Mouse (Mus musculus): ENCODE measurements around the gene Castor1. TPM values are rescaled to one million over a fixed set of nuclear protein-coding genes. Genes with fewer than 3 reads are reported as not detected.

Castor1 gene
- polyA plus RNA-seq, 1 experiment: 3.8 TPM

GRCm38 (mm10) chr11:4239691-4240090 is 21.7 kb downstream of the Castor1 start:
- no peak overlapping the region for H3K4me3 ChIP-seq (ENCODE audit: insufficient read depth, low read length)
- TF ChIP-seq POLR2A (IDR thresholded peaks at IDR 0.05; ENCODE audit: extremely low read depth, insufficient read depth, low read length) (no peak), CTCF (IDR thresholded peaks at IDR 0.05; ENCODE audit: extremely low read depth, insufficient read depth, low read length) (no peak)
- H3K27ac ChIP-seq (ENCODE audit: insufficient read depth, low read length): no peak overlapping the region
- no peaks in the 10 kb centered on the region for H3K4me1 ChIP-seq (ENCODE audit: control insufficient read depth, insufficient read depth, low read length)

DNA sequence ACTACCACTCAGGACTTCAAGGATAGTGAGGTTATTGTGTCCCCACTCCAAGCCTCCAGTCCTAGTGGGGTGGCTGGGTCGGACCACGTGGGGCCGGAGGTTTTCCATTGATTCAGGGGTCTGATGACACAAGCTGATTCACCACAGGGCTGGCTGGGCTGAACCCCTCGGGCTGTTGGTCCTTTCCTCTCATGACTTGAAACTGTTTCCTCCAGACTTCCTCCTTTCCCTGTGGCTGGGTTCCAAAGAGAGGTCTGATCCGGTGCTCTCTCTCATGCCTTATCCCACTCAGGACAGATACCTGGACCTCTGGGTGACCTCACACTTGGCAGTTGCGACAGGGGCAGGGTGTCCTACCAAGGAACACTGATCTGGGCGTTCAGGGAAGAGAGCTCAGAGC is 22.1 kb downstream of the Castor1 start:
- H3K4me3 ChIP-seq (ENCODE audit: insufficient read depth, low read length): no peak overlapping the region
- no peaks in the 10 kb centered on the region for H3K4me1 ChIP-seq (ENCODE audit: control insufficient read depth, insufficient read depth, low read length)
- TF ChIP-seq POLR2A (IDR thresholded peaks at IDR 0.05; ENCODE audit: extremely low read depth, insufficient read depth, low read length) (no peak), CTCF (IDR thresholded peaks at IDR 0.05; ENCODE audit: extremely low read depth, insufficient read depth, low read length) (no peak)
- H3K27ac ChIP-seq (ENCODE audit: insufficient read depth, low read length): no peak overlapping the region

DNA sequence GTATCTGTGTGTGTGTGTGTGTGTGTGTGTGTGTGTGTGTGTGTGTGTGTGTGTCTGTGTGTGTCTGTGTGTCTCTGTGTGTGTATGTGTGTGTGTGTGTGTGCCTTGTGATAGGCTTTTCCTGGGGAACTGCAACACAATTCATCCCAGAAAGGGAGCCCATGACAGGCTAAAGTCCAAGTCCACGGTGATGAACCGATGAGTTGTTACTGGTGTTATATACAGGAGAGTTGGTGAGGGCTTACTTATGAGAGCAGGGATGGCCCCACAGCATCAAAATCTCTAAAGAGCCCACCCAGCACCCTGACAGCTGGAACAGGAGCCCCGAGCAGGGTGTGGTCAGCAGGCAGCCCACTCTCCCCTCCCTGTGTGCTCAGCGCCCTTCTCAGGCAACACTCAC is 23.2 kb downstream of the Castor1 start:
- no peak overlapping the region for H3K4me3 ChIP-seq (ENCODE audit: insufficient read depth, low read length)
- H3K4me1 ChIP-seq (ENCODE audit: control insufficient read depth, insufficient read depth, low read length): no peaks in the 10 kb centered on the region
- TF ChIP-seq POLR2A (IDR thresholded peaks at IDR 0.05; ENCODE audit: extremely low read depth, insufficient read depth, low read length) (no peak), CTCF (IDR thresholded peaks at IDR 0.05; ENCODE audit: extremely low read depth, insufficient read depth, low read length) (no peak)
- H3K27ac ChIP-seq (ENCODE audit: insufficient read depth, low read length): no peak overlapping the region

DNA sequence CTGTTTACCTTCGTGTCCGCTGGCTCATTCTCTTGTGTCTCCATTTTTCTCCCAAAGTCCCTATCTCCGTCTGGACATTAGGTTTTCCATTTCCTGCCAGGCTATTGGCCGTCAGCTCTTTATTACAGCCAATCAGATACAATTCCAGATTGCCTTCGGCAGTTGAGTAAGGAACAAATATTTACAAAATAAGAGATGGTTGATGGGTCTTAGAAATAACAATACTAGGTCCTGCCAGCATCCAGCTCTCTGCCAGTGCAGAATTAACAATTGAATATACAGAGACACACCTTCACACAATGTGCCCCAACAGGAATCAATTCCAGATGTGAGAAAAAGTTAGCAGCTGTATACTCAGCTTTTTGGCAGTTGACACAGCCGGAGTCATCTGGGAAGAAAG is 28.1 kb downstream of the Castor1 start:
- Histone ChIP-seq H3K27ac (ENCODE audit: insufficient read depth, low read length) (no peak overlapping the region), H3K4me1 (ENCODE audit: control insufficient read depth, insufficient read depth, low read length) (no peaks in the 10 kb centered on the region), H3K4me3 (ENCODE audit: insufficient read depth, low read length) (no peak overlapping the region)
- TF ChIP-seq CTCF (IDR thresholded peaks at IDR 0.05; ENCODE audit: extremely low read depth, insufficient read depth, low read length) (no peak), POLR2A (IDR thresholded peaks at IDR 0.05; ENCODE audit: extremely low read depth, insufficient read depth, low read length) (no peak)

DNA sequence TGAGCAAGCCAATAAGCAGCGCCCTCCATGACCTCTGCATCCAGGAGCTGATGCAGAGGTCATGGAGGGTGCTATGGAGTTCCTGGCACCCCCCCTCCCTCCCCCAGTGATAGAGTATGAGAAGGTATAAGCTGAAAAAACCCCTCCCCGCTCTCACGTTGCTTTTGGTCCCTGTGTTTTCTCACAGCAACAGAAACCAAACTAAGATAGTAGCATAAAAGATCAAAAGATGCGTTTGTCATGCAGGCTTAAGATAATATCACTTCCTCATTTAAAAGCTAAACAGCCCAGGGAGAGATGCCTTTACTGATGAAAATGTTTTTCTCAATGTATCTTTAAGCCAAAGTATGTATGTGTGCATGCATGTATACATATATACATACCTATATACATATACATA is 28.6 kb downstream of the Castor1 start:
- H3K4me3 ChIP-seq (ENCODE audit: insufficient read depth, low read length): no peak overlapping the region
- no peak overlapping the region for H3K27ac ChIP-seq (ENCODE audit: insufficient read depth, low read length)
- H3K4me1 ChIP-seq (ENCODE audit: control insufficient read depth, insufficient read depth, low read length): 0 out of 2 replicates have a peak, but pooled peaks cover 1% of the 10 kb centered on the region
- no peak for TF ChIP-seq POLR2A (IDR thresholded peaks at IDR 0.05; ENCODE audit: extremely low read depth, insufficient read depth, low read length)
- TF ChIP-seq CTCF (IDR thresholded peaks at IDR 0.05; ENCODE audit: extremely low read depth, insufficient read depth, low read length): no peak

DNA sequence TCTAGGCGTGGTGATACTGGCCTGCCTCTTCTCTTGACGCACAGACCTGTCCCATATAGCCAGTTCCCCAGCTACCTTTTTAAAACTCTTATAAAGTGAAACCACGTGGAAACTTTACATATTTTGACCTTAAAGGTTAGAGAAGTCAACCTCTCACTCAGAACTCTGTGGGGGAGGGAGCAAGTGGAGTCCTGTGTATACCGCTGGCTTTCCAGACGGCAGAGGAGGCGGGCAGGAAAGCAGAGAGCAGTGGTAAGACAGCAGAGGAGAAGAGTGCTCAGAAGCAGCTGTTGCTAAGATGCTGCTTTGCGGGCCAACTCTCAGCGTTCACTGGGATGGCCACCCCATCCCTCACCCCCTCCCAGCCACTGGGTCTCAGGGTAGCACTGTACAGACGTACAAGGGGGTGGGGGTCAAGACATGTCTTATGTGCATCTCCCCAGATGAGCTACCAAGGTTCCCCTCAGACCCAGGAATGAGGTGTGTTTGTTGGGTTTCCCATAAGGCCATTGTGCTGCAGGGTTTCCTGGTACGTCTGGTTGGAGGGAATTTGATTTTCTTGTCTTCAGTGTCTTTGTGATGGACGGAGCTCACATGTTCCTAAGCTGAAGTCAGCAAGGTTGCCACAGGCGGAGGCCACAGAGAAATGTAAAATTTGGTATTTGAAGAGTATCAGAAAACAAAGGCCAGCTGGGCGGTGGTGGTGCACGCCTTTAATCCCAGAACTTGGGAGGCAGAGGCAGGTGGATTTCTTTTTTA is 29.4 kb downstream of the Castor1 start:
- Histone ChIP-seq H3K4me3 (ENCODE audit: insufficient read depth, low read length) (no peak overlapping the region), H3K4me1 (ENCODE audit: control insufficient read depth, insufficient read depth, low read length) (0 out of 2 replicates have a peak, but pooled peaks cover 2% of the 10 kb centered on the region), H3K27ac (ENCODE audit: insufficient read depth, low read length) (no peak overlapping the region)
- TF ChIP-seq CTCF (IDR thresholded peaks at IDR 0.05; ENCODE audit: extremely low read depth, insufficient read depth, low read length) (no peak), POLR2A (IDR thresholded peaks at IDR 0.05; ENCODE audit: extremely low read depth, insufficient read depth, low read length) (no peak)

GRCm38 (mm10) chr11:4249151-4249550 is 31.1 kb downstream of the Castor1 start:
- Histone ChIP-seq H3K4me3 (ENCODE audit: insufficient read depth, low read length) (no peak overlapping the region), H3K4me1 (ENCODE audit: control insufficient read depth, insufficient read depth, low read length) (0 out of 2 replicates have a peak, but pooled peaks cover 2% of the 10 kb centered on the region), H3K27ac (ENCODE audit: insufficient read depth, low read length) (no peak overlapping the region)
- TF ChIP-seq POLR2A (IDR thresholded peaks at IDR 0.05; ENCODE audit: extremely low read depth, insufficient read depth, low read length) (no peak), CTCF (IDR thresholded peaks at IDR 0.05; ENCODE audit: extremely low read depth, insufficient read depth, low read length) (no peak)

GRCm38 (mm10) chr11:4250290-4250689 is 32.3 kb downstream of the Castor1 start:
- Histone ChIP-seq H3K4me3 (ENCODE audit: insufficient read depth, low read length) (no peak overlapping the region), H3K27ac (ENCODE audit: insufficient read depth, low read length) (no peak overlapping the region), H3K4me1 (ENCODE audit: control insufficient read depth, insufficient read depth, low read length) (0 out of 2 replicates have a peak, but pooled peaks cover 2% of the 10 kb centered on the region)
- no peak for TF ChIP-seq CTCF (IDR thresholded peaks at IDR 0.05; ENCODE audit: extremely low read depth, insufficient read depth, low read length)
- no peak for TF ChIP-seq POLR2A (IDR thresholded peaks at IDR 0.05; ENCODE audit: extremely low read depth, insufficient read depth, low read length)

GRCm38 (mm10) chr11:4251376-4251775 is 33.4 kb downstream of the Castor1 start:
- 0 out of 2 replicates have a peak, but pooled peaks cover 2% of the 10 kb centered on the region for H3K4me1 ChIP-seq (ENCODE audit: control insufficient read depth, insufficient read depth, low read length)
- no peak for TF ChIP-seq POLR2A (IDR thresholded peaks at IDR 0.05; ENCODE audit: extremely low read depth, insufficient read depth, low read length)
- TF ChIP-seq CTCF (IDR thresholded peaks at IDR 0.05; ENCODE audit: extremely low read depth, insufficient read depth, low read length): no peak
- H3K4me3 ChIP-seq (ENCODE audit: insufficient read depth, low read length): no peak overlapping the region
- no peak overlapping the region for H3K27ac ChIP-seq (ENCODE audit: insufficient read depth, low read length)

GRCm38 (mm10) chr11:4252886-4253285 is 34.9 kb downstream of the Castor1 start:
- no peak for TF ChIP-seq CTCF (IDR thresholded peaks at IDR 0.05; ENCODE audit: extremely low read depth, insufficient read depth, low read length)
- no peak for TF ChIP-seq POLR2A (IDR thresholded peaks at IDR 0.05; ENCODE audit: extremely low read depth, insufficient read depth, low read length)
- Histone ChIP-seq H3K27ac (ENCODE audit: insufficient read depth, low read length) (no peak overlapping the region), H3K4me3 (ENCODE audit: insufficient read depth, low read length) (no peak overlapping the region), H3K4me1 (ENCODE audit: control insufficient read depth, insufficient read depth, low read length) (0 out of 2 replicates have a peak, but pooled peaks cover 2% of the 10 kb centered on the region)
